ENCODE assay signal across 21 mouse cellular contexts in genomic region chr1:98279446-98280048, GRCm38 (mm10).
A peak's percentile ranks its signal among the peaks of the same experiment; 100 is the strongest.
DNase-seq lines count a peak whose midpoint lies in the region; ATAC-seq and TF ChIP-seq lines count a peak whose summit lies in the region.
"Had no signal": no experiment of that assay in that cellular context is flagged by ENCODE, and none has a peak within 500 bp of the region (broad histone marks: within the 10 kb centered on the region; RNA-seq: fewer than 3 reads in every experiment).

No protein-coding gene starts in this region.

- no peak overlapping the region for H3K4me2 ChIP-seq in forebrain, postnatal 0 days (ENCODE audit: low read depth)
- no peak overlapping the region for H3K4me2 ChIP-seq in forebrain, embryonic 16.5 days (ENCODE audit: low read length)
- no peak overlapping the region for H3K4me2 ChIP-seq in midbrain, postnatal 0 days (ENCODE audit: low read depth, low read length, poor library complexity, severe bottlenecking)
- no peak overlapping the region for H3K4me2 ChIP-seq in midbrain, embryonic 13.5 days (replicated peaks)
- H3K4me2 ChIP-seq: forebrain, embryonic 15.5 days; hindbrain, embryonic 12.5 days; neural tube, embryonic 12.5 days had no signal

- no peak overlapping the region for H3K9ac ChIP-seq in forebrain, postnatal 0 days
- H3K9ac ChIP-seq in forebrain, embryonic 16.5 days (replicated peaks; ENCODE audit: low read depth, low read length), result no peak overlapping the region
- H3K9ac ChIP-seq in midbrain, postnatal 0 days (replicated peaks; ENCODE audit: low read length, poor library complexity, severe bottlenecking), result no peak overlapping the region
- H3K9ac ChIP-seq in midbrain, embryonic 13.5 days (replicated peaks), result no peak overlapping the region
- H3K9ac ChIP-seq: forebrain, embryonic 15.5 days; hindbrain, embryonic 12.5 days; neural tube, embryonic 12.5 days had no signal

- no peak for TF ChIP-seq CTCF in forebrain, postnatal 0 days (IDR thresholded peaks at IDR 0.05; ENCODE audit: low read depth)
- TF ChIP-seq CTCF in midbrain, postnatal 0 days (IDR thresholded peaks at IDR 0.05), result 0 out of 2 replicates have a peak, but pooled peaks have one; percentile 3

- H3K4me3 ChIP-seq in forebrain, postnatal 0 days (ENCODE audit: low read depth, low read length), result no peak overlapping the region
- H3K4me3 ChIP-seq in forebrain, embryonic 16.5 days (replicated peaks; ENCODE audit: low read length), result no peak overlapping the region
- H3K4me3 ChIP-seq in heart, embryonic 10.5 days, result no peak overlapping the region
- H3K4me3 ChIP-seq in midbrain, postnatal 0 days (ENCODE audit: low read depth, low read length), result no peak overlapping the region
- H3K4me3 ChIP-seq in midbrain, embryonic 13.5 days (replicated peaks), result no peak overlapping the region
- H3K4me3 ChIP-seq: forebrain, embryonic 15.5 days; hindbrain, embryonic 12.5 days; layer of hippocampus, adult 2 months; megakaryocyte, embryonic 14.5 days; neural tube, embryonic 12.5 days had no signal

- H3K4me1 ChIP-seq in forebrain, postnatal 0 days (ENCODE audit: insufficient read depth), result peaks cover 20% of the 10 kb centered on the region; the same call in 1 of the 2 replicates
- H3K4me1 ChIP-seq in forebrain, embryonic 16.5 days (replicated peaks; ENCODE audit: control insufficient read depth, insufficient read depth, low read length), result peaks cover 5% of the 10 kb centered on the region
- peaks cover 17% of the 10 kb centered on the region; the same call in 1 of the 2 replicates for H3K4me1 ChIP-seq in heart, embryonic 10.5 days
- peaks cover 6% of the 10 kb centered on the region; the same call in 1 of the 2 replicates for H3K4me1 ChIP-seq in midbrain, postnatal 0 days (ENCODE audit: insufficient read depth, low read length)
- H3K4me1 ChIP-seq in midbrain, embryonic 13.5 days (replicated peaks), result peaks cover 14% of the 10 kb centered on the region
- H3K4me1 ChIP-seq: hindbrain, embryonic 12.5 days; megakaryocyte, embryonic 14.5 days had no signal

- WGBS in forebrain, postnatal 0 days, result 68% methylated on average over 2 of the region's 2 CpGs
- WGBS in forebrain, embryonic 16.5 days, result 74% methylated on average over 2 of the region's 2 CpGs
- WGBS in heart, embryonic 10.5 days, result 56% methylated on average over 2 of the region's 2 CpGs
- 82% methylated on average over 2 of the region's 2 CpGs for WGBS in midbrain, postnatal 0 days
- WGBS in midbrain, embryonic 13.5 days, result 87% methylated on average over 2 of the region's 2 CpGs

- no peaks in the 10 kb centered on the region for H3K27me3 ChIP-seq in forebrain, postnatal 0 days (ENCODE audit: insufficient read depth, low read length)
- no peaks in the 10 kb centered on the region for H3K27me3 ChIP-seq in forebrain, embryonic 16.5 days (replicated peaks; ENCODE audit: control insufficient read depth, insufficient read depth, low read length)
- H3K27me3 ChIP-seq in heart, embryonic 10.5 days (ENCODE audit: insufficient read depth, poor library complexity, severe bottlenecking), result no peaks in the 10 kb centered on the region
- H3K27me3 ChIP-seq in midbrain, postnatal 0 days (ENCODE audit: insufficient read depth, low read length), result no peaks in the 10 kb centered on the region
- H3K27me3 ChIP-seq in midbrain, embryonic 13.5 days, result no peaks in the 10 kb centered on the region
- H3K27me3 ChIP-seq: forebrain, embryonic 15.5 days; hindbrain, embryonic 12.5 days; megakaryocyte, embryonic 14.5 days; neural tube, embryonic 12.5 days had no signal

- no peak for DNase-seq in forebrain, postnatal 0 days
- no peak for DNase-seq in heart, embryonic 10.5 days (ENCODE audit: low spot score)
- no peak for DNase-seq in heart, postnatal 25 days (ENCODE audit: low spot score)
- DNase-seq in midbrain, postnatal 0 days (ENCODE audit: low spot score), result no peak
- DNase-seq in gastrocnemius, postnatal 10 days, result no peak
- no peak for DNase-seq in spleen, postnatal 10 days (ENCODE audit: low spot score in 2 of 2)
- DNase-seq: adrenal gland, postnatal 14 days; cerebellum, adult 8-10 months; cerebellum, postnatal 36 days; kidney, postnatal 25 days; layer of hippocampus, postnatal 36 days; midbrain, embryonic 14.5 days; right cerebral cortex, postnatal 14 days had no signal

- no peaks in the 10 kb centered on the region for H3K36me3 ChIP-seq in forebrain, postnatal 0 days (ENCODE audit: insufficient read depth)
- H3K36me3 ChIP-seq in forebrain, embryonic 16.5 days (ENCODE audit: control insufficient read depth, insufficient read depth), result no peaks in the 10 kb centered on the region
- H3K36me3 ChIP-seq in heart, embryonic 10.5 days, result no peaks in the 10 kb centered on the region
- no peaks in the 10 kb centered on the region for H3K36me3 ChIP-seq in midbrain, postnatal 0 days (ENCODE audit: insufficient read depth, low read length)
- H3K36me3 ChIP-seq in midbrain, embryonic 13.5 days, result no peaks in the 10 kb centered on the region
- H3K36me3 ChIP-seq: forebrain, embryonic 15.5 days; hindbrain, embryonic 12.5 days; neural tube, embryonic 12.5 days had no signal

- intact Hi-C loops in heart, postnatal 25 days (cut with DNase I), result no loop called here

- no peak overlapping the region for H3K27ac ChIP-seq in forebrain, postnatal 0 days (ENCODE audit: low read depth, low read length)
- H3K27ac ChIP-seq in forebrain, embryonic 16.5 days (ENCODE audit: low read length), result no peak overlapping the region
- peak overlapping the region; percentile 64 for H3K27ac ChIP-seq in heart, embryonic 10.5 days
- no peak overlapping the region for H3K27ac ChIP-seq in midbrain, postnatal 0 days (ENCODE audit: low read depth, low read length)
- H3K27ac ChIP-seq in midbrain, embryonic 13.5 days, result no peak overlapping the region
- H3K27ac ChIP-seq: forebrain, embryonic 15.5 days; layer of hippocampus, adult 2 months; neural tube, embryonic 12.5 days had no signal

- ATAC-seq in forebrain, postnatal 0 days, result peak; percentile 30; the same call in 1 of the 2 replicates
- no peak for ATAC-seq in forebrain, embryonic 16.5 days
- ATAC-seq in midbrain, postnatal 0 days (ENCODE audit: low FRiP score), result no peak
- no peak for ATAC-seq in midbrain, embryonic 13.5 days
- ATAC-seq: forebrain, embryonic 15.5 days; intestine, postnatal 0 days had no signal

- no peaks in the 10 kb centered on the region for H3K9me3 ChIP-seq in forebrain, postnatal 0 days (ENCODE audit: low read length)
- no peaks in the 10 kb centered on the region for H3K9me3 ChIP-seq in forebrain, embryonic 16.5 days (ENCODE audit: control insufficient read depth, low read length)
- H3K9me3 ChIP-seq in heart, embryonic 10.5 days, result no peaks in the 10 kb centered on the region
- H3K9me3 ChIP-seq in midbrain, postnatal 0 days (ENCODE audit: low read length), result no peaks in the 10 kb centered on the region
- no peaks in the 10 kb centered on the region for H3K9me3 ChIP-seq in midbrain, embryonic 13.5 days
- H3K9me3 ChIP-seq: forebrain, embryonic 15.5 days; hindbrain, embryonic 12.5 days; megakaryocyte, embryonic 14.5 days; neural tube, embryonic 12.5 days had no signal
